Mouse (Mus musculus) heart, postnatal 25 days (tissue): Measurements from ENCODE around the gene Enpp6. TPM values are rescaled to one million over a fixed set of nuclear protein-coding genes. Genes with fewer than 3 reads are reported as not detected.

Source experiments
- DNase-seq: peaks from one replicate; pipeline ENCODE4 v3.0.0; 2022; ENCODE audit warnings: low spot score
- intact Hi-C: fragments of 180-260 bp; cut with DNase I; formaldehyde crosslinking; loops from one replicate; pipeline ENCODE4 v1.15.1; 2025
- total RNA-seq, 2 experiments: library from RNA; stranded (reverse); gene quantifications; 2 replicates each; pipeline ENCODE4 v1.2.3; 2021

The Enpp6 gene
- total RNA-seq, 2 experiments from 2014 or later: 4.9 to 6.3 TPM

GRCm38 (mm10) chr8:47145258-47145657, 158.6 kb downstream of the Enpp6 start:
- DNase-seq: no peak
- intact Hi-C loops: no loop called here

Other genes starting within 250 kb of the Enpp6 start
- gene Irf2, start 247.2 kb upstream of the Enpp6 start, total RNA-seq: 10 to 100 TPM; 40.4 to 45.4 TPM